Mouse (Mus musculus) kidney, postnatal 0 days (tissue): ENCODE data around the gene Arhgef17. TPM values are rescaled to one million over a fixed set of nuclear protein-coding genes. Genes with fewer than 3 reads are reported as not detected.

Experiments
- ATAC-seq: fragments of 200-750 bp; cut with Nextera tagmentation; replicated peaks from 2 replicates; pipeline ENCODE4 v1.8.0; 2017; ENCODE audit warnings: low read depth, moderate number of reproducible peaks, moderate TSS enrichment, moderate library complexity; ENCODE audit not compliant: low FRiP score
- DNase-seq: peaks from one replicate; pipeline ENCODE4 v3.0.0-alpha.2; 2016; ENCODE audit warnings: low spot score
- H3K27ac ChIP-seq: fragments of 300-500 bp; sonication (generic); 2 replicates; pipeline ENCODE4 v1.5.1; 2014; ENCODE audit warnings: mild to moderate bottlenecking
- H3K27me3 ChIP-seq: fragments of 300-500 bp; sonication (generic); 2 replicates; pipeline ENCODE4 v1.6.1; 2014; ENCODE audit warnings: low read length, mixed read lengths; ENCODE audit not compliant: insufficient read depth
- H3K36me3 ChIP-seq: fragments of 300-500 bp; sonication (generic); 2 replicates; pipeline ENCODE4 v1.6.1; 2014; ENCODE audit warnings: low read length, mixed read lengths; ENCODE audit not compliant: insufficient read depth
- H3K4me1 ChIP-seq: fragments of 300-500 bp; sonication (generic); replicated peaks from 2 replicates; pipeline ENCODE4 v1.6.1; 2014; ENCODE audit warnings: antibody characterized with exemption, low read length, mixed read lengths; ENCODE audit not compliant: insufficient read depth
- H3K4me2 ChIP-seq: fragments of 300-500 bp; sonication (generic); 2 replicates; pipeline ENCODE4 v1.6.1; 2014; ENCODE audit warnings: mild to moderate bottlenecking, low read length, moderate library complexity, mixed read lengths
- H3K4me3 ChIP-seq: fragments of 300-500 bp; sonication (generic); replicated peaks from 2 replicates; pipeline ENCODE4 v1.5.1; 2014; ENCODE audit warnings: low read depth, low read length
- H3K9ac ChIP-seq: fragments of 300-500 bp; sonication (generic); 2 replicates; pipeline ENCODE4 v1.6.1; 2014; ENCODE audit warnings: low read depth, low read length
- H3K9me3 ChIP-seq: fragments of 300-500 bp; sonication (generic); replicated peaks from 2 replicates; pipeline ENCODE4 v1.6.1; 2016; ENCODE audit warnings: low read length, inconsistent platforms, mixed read lengths
- CTCF ChIP-seq: IDR thresholded peaks from 2 replicates; pipeline ENCODE4 v1.5.1; 2016; ENCODE audit warnings: antibody characterized with exemption, low read depth, mild to moderate bottlenecking, moderate library complexity
- WGBS: fragments of 180-500 bp; shearing (Covaris S2); extraction: QIAGEN DNeasy Blood & Tissue Kit; methylation state at CpG from one replicate; pipeline ENCODE4 v1.1.7; 2014; 5-methylcytosine and 5-hydroxymethylcytosine counted together
- polyA plus RNA-seq: library from polyadenylated mRNA; unstranded; fragments of >200 nt; fragmentation: Nextera tagmentation; extraction: Ambion mirVana; gene quantifications from 2 replicates; pipeline ENCODE4 v1.2.1, GENCODE M21; 2015

The Arhgef17 gene
- 7.8 and 8.1 TPM in 2 replicates for polyA plus RNA-seq

GRCm38 (mm10) chr7:100931926-100932480 is at the start of gene Arhgef17:
TSS of gene Arhgef17 (minus strand) at chr7:100932107.
- peak within 1 kb of the TSS; percentile 87 for H3K4me2 ChIP-seq
- ATAC-seq = peak; percentile 77
- H3K4me3 ChIP-seq = peak within 1 kb of the TSS; percentile 75
- under 1% methylated on average over 35 of the region's 35 CpGs for WGBS
- H3K27me3 ChIP-seq = no peaks in the 10 kb centered on the region
- TF ChIP-seq CTCF = no peak
- peak within 1 kb of the TSS; percentile 97 for H3K27ac ChIP-seq
- H3K9me3 ChIP-seq = no peaks in the 10 kb centered on the region
- H3K36me3 ChIP-seq = peaks cover 3% of the 10 kb centered on the region; the same call in 1 of the 2 replicates
- H3K4me1 ChIP-seq = peaks cover 37% of the 10 kb centered on the region
- peak; percentile 91 for DNase-seq
- H3K9ac ChIP-seq = peak within 1 kb of the TSS; percentile 90

GRCm38 (mm10) chr7:100979175-100979574 is 47.3 kb upstream of the Arhgef17 start:
- Histone ChIP-seq H3K9ac (no peak overlapping the region), H3K27ac (no peak overlapping the region), H3K4me2 (no peak overlapping the region), H3K4me1 (peaks cover 7% of the 10 kb centered on the region), H3K4me3 (no peak overlapping the region), H3K9me3 (no peaks in the 10 kb centered on the region), H3K27me3 (0 out of 2 replicates have a peak, but pooled peaks cover 1% of the 10 kb centered on the region), H3K36me3 (no peaks in the 10 kb centered on the region)
- ATAC-seq = 0 out of 2 replicates have a peak, but pooled peaks have one; percentile 17
- 27% methylated on average over 2 of the region's 2 CpGs for WGBS
- TF ChIP-seq CTCF = no peak
- DNase-seq = peak; percentile 62

- no peak for TF ChIP-seq CTCF
- H3K9me3 ChIP-seq = no peaks in the 10 kb centered on the region
- peaks cover 10% of the 10 kb centered on the region; the same call in 1 of the 2 replicates for H3K27me3 ChIP-seq
- ATAC-seq (no peak), DNase-seq (no peak)
- no peak overlapping the region for H3K9ac ChIP-seq
- H3K4me2 ChIP-seq = no peak overlapping the region
- no peaks in the 10 kb centered on the region for H3K36me3 ChIP-seq
- H3K4me1 ChIP-seq = peaks cover 10% of the 10 kb centered on the region
- H3K4me3 ChIP-seq = no peak overlapping the region
- H3K27ac ChIP-seq = no peak overlapping the region
- WGBS = 80% methylated on average over 5 of the region's 5 CpGs
These were observed 46.3 kb upstream of the Arhgef17 start for GRCm38 (mm10) chr7:100978171-100978570.

GRCm38 (mm10) chr7:100974135-100974903 is 42.4 kb upstream of the Arhgef17 start, which contains the start of gene P2ry6:
TSS of gene P2ry6 (minus strand) at chr7:100974649.
- H3K27me3 ChIP-seq = peaks cover 10% of the 10 kb centered on the region; the same call in 1 of the 2 replicates
- peak within 1 kb of the TSS; percentile 24 for H3K4me3 ChIP-seq
- no peaks in the 10 kb centered on the region for H3K36me3 ChIP-seq
- H3K4me2 ChIP-seq = peak within 1 kb of the TSS; percentile 55
- peaks cover 10% of the 10 kb centered on the region for H3K4me1 ChIP-seq
- H3K9me3 ChIP-seq = no peaks in the 10 kb centered on the region
- DNase-seq = no peak
- no peak within 1 kb of the TSS; the same call in 1 of the 2 replicates for H3K9ac ChIP-seq
- TF ChIP-seq CTCF = no peak
- ATAC-seq = peak; percentile 34; the same call in 1 of the 2 replicates
- no peak within 1 kb of the TSS for H3K27ac ChIP-seq
- WGBS = 5% methylated on average over 36 of the region's 36 CpGs

GRCm38 (mm10) chr7:100972875-100973274 is 41.0 kb upstream of the Arhgef17 start:
- Histone ChIP-seq H3K9me3 (no peaks in the 10 kb centered on the region), H3K4me2 (no peak overlapping the region), H3K4me3 (no peak overlapping the region), H3K27ac (no peak overlapping the region), H3K4me1 (peaks cover 10% of the 10 kb centered on the region), H3K36me3 (no peaks in the 10 kb centered on the region), H3K9ac (no peak overlapping the region), H3K27me3 (peaks cover 10% of the 10 kb centered on the region; the same call in 1 of the 2 replicates)
- 58% methylated on average over 3 of the region's 3 CpGs for WGBS
- no peak for DNase-seq
- no peak for ATAC-seq
- no peak for TF ChIP-seq CTCF

GRCm38 (mm10) chr7:100968874-100969659 is 37.2 kb upstream of the Arhgef17 start:
- H3K36me3 ChIP-seq = no peaks in the 10 kb centered on the region
- no peak for TF ChIP-seq CTCF
- no peak overlapping the region for H3K9ac ChIP-seq
- H3K4me2 ChIP-seq = no peak overlapping the region
- no peak overlapping the region for H3K4me3 ChIP-seq
- peaks cover 8% of the 10 kb centered on the region; the same call in 1 of the 2 replicates for H3K27me3 ChIP-seq
- DNase-seq (no peak), ATAC-seq (no peak)
- WGBS = 80% methylated on average over 10 of the region's 10 CpGs
- no peaks in the 10 kb centered on the region for H3K9me3 ChIP-seq
- no peak overlapping the region for H3K27ac ChIP-seq
- H3K4me1 ChIP-seq = peaks cover 2% of the 10 kb centered on the region
